Mouse (Mus musculus) midbrain, embryonic 11.5 days (tissue): ENCODE measurements at regions not wholly inside any gene's neighbourhood (a gene's known extent, or its start where the extent isn't known, plus 50 kb on each side); places are given as distances from the start of the nearest gene placed in this dataset.

Experiments
- ATAC-seq: fragments of 200-750 bp; cut with Nextera tagmentation; 2 replicates; pipeline ENCODE4 v1.8.0; 2017; ENCODE audit warnings: moderate TSS enrichment, moderate library complexity; ENCODE audit not compliant: low FRiP score
- DNase-seq: peaks from one replicate; pipeline ENCODE4 v3.0.0; 2015; ENCODE audit warnings: low spot score; ENCODE audit errors: missing footprints
- H3K27ac ChIP-seq: fragments of 300-500 bp; sonication (generic); 2 replicates; pipeline ENCODE4 v1.5.1; 2014; ENCODE audit warnings: low read depth, low read length
- H3K27me3 ChIP-seq: fragments of 300-500 bp; sonication (generic); 2 replicates; pipeline ENCODE4 v1.6.1; 2014; ENCODE audit warnings: mild to moderate bottlenecking, low read length, moderate library complexity, mixed read lengths; ENCODE audit not compliant: control insufficient read depth, insufficient read depth
- H3K36me3 ChIP-seq: fragments of 300-500 bp; sonication (generic); 2 replicates; pipeline ENCODE4 v1.6.1; 2014; ENCODE audit warnings: mild to moderate bottlenecking, low read length, moderate library complexity, mixed read lengths; ENCODE audit not compliant: control insufficient read depth, insufficient read depth
- H3K4me1 ChIP-seq: fragments of 300-500 bp; sonication (generic); 2 replicates; pipeline ENCODE4 v1.6.1; 2014; ENCODE audit warnings: low read length; ENCODE audit not compliant: control insufficient read depth, insufficient read depth
- H3K4me2 ChIP-seq: fragments of 300-500 bp; sonication (generic); 2 replicates; pipeline ENCODE4 v1.6.1; 2014; ENCODE audit warnings: mild to moderate bottlenecking, moderate library complexity
- H3K4me3 ChIP-seq: fragments of 300-500 bp; sonication (generic); 2 replicates; pipeline ENCODE4 v1.5.1; 2014; ENCODE audit warnings: low read depth, low read length
- H3K9ac ChIP-seq: fragments of 300-500 bp; sonication (generic); 2 replicates; pipeline ENCODE4 v1.6.1; 2014; ENCODE audit warnings: low read length
- H3K9me3 ChIP-seq: fragments of 300-500 bp; sonication (generic); 2 replicates; pipeline ENCODE4 v1.6.1; 2016; ENCODE audit warnings: low read length; ENCODE audit not compliant: control insufficient read depth
- WGBS: fragments of 180-500 bp; shearing (Covaris S2); extraction: QIAGEN DNeasy Blood & Tissue Kit; methylation state at CpG from one replicate; pipeline ENCODE4 v1.1.7; 2014; 5-methylcytosine and 5-hydroxymethylcytosine counted together

DNA sequence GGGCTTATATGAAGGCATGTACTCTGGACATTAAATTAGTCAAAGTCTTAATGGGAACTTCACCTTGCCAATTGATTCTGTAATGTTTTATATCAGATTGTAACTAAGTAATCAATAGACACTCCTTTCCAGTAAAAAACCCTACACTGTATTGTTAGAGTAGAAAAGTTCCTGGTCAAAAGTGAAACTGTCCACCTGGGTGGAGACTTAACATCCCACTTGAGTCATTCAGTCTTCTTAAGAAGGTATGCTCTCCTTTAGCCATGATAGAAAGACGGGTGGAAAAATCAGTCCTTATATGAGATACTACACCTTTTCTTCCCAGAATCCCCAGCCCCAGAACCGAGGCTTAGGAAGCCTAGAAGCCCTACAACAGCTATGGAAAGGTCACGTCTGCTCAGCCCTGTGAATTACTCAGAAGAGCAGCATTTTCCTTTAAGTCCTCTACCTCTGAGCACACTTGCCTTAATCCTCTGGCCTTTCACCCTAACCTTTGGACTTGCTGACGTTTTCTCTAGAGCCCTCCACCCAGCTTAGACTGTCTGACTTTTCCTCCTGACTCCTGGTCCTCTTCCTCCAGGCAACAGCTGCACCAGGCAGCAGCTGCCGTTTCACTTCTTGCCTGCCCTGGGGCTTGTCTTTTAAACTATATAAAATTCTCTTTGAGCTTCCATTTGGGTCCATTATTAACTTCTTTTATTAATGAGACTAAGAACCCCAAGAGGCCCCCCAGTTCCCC lies 93.4 kb upstream of the Ankrd50 start:
- Histone ChIP-seq H3K4me3 (no peak overlapping the region), H3K36me3 (no peaks in the 10 kb centered on the region), H3K9me3 (no peaks in the 10 kb centered on the region), H3K4me2 (no peak overlapping the region), H3K27me3 (no peaks in the 10 kb centered on the region), H3K27ac (no peak overlapping the region), H3K9ac (no peak overlapping the region), H3K4me1 (no peaks in the 10 kb centered on the region)
- 0 out of 2 replicates have a peak, but pooled peaks have one; percentile 27 for ATAC-seq
- no peak for DNase-seq
- WGBS: 31% methylated on average over 5 of the region's 5 CpGs

DNA sequence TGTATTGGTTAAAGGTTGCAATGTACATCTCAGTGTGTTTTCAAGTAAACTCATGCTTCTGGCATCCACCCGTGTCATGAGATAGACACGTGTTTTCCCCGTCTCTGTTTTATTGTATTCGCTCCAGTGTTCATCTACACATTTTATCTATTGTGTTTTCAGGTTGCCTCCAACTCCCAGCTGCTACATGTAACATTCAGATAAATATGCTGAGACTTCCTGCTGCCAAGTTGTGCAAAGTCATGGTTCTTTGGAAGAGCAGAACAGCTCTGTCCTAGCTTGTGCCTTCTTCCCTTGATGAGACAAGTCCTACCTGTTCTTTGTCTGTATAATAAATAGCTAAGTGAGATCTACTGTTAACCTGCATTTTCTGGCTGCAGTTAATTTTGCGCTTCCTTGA lies 89.0 kb upstream of the Ankrd50 start:
- DNase-seq (no peak), ATAC-seq (no peak)
- 90% methylated on average over 5 of the region's 5 CpGs for WGBS
- Histone ChIP-seq H3K27me3 (no peaks in the 10 kb centered on the region), H3K9me3 (no peaks in the 10 kb centered on the region), H3K9ac (no peak overlapping the region), H3K36me3 (no peaks in the 10 kb centered on the region), H3K27ac (no peak overlapping the region), H3K4me1 (peaks cover 2% of the 10 kb centered on the region), H3K4me2 (no peak overlapping the region), H3K4me3 (no peak overlapping the region)

DNA sequence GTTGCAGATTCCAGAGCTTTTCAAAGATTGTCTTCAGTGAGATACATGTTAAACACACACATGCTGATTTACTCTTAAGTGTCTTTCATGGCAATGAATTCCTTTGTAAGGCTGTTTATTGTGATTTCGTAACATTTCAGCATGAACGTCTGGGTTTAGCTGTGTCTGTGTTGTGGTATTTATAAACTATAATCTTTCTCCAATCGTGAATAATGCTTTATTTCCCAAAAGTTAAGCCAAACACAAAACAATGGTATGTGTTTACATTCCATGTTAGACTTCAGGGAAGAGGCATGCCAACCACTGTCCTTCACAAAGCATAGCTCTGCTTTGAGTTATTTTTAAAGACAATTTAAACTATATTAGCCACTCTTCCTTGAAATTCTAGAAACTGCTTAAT lies 87.5 kb upstream of the Ankrd50 start:
- Histone ChIP-seq H3K36me3 (no peaks in the 10 kb centered on the region), H3K9ac (no peak overlapping the region), H3K4me3 (no peak overlapping the region), H3K4me1 (peaks cover 9% of the 10 kb centered on the region), H3K27me3 (no peaks in the 10 kb centered on the region), H3K27ac (no peak overlapping the region), H3K4me2 (no peak overlapping the region), H3K9me3 (no peaks in the 10 kb centered on the region)
- WGBS: 77% methylated on average over 3 of the region's 3 CpGs
- no peak for ATAC-seq
- no peak for DNase-seq

DNA sequence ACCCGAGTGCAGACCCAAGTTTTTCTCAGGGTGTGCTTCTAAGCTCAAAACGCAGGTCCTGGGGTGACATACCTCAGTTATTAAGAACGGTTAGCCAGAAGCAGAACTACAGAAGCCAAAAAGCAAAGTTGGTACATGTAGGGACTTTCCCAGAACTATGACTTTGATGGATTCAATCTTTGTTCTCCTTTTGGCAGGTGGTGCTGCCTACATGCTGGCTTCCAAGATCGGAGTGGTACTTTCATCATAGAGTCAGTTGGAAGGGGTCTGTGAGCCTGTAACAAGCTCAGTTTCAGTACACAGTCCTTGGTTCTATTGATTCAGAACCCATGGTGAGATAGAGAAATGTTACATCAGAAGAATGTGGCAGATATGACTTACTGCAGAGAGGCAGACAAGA lies 86.6 kb upstream of the Ankrd50 start:
- Histone ChIP-seq H3K27me3 (no peaks in the 10 kb centered on the region), H3K36me3 (no peaks in the 10 kb centered on the region), H3K9ac (no peak overlapping the region), H3K4me3 (no peak overlapping the region), H3K4me2 (no peak overlapping the region), H3K9me3 (no peaks in the 10 kb centered on the region), H3K4me1 (peaks cover 9% of the 10 kb centered on the region), H3K27ac (no peak overlapping the region)
- WGBS: 84% methylated on average over 4 of the region's 4 CpGs
- DNase-seq (no peak), ATAC-seq (no peak)

DNA sequence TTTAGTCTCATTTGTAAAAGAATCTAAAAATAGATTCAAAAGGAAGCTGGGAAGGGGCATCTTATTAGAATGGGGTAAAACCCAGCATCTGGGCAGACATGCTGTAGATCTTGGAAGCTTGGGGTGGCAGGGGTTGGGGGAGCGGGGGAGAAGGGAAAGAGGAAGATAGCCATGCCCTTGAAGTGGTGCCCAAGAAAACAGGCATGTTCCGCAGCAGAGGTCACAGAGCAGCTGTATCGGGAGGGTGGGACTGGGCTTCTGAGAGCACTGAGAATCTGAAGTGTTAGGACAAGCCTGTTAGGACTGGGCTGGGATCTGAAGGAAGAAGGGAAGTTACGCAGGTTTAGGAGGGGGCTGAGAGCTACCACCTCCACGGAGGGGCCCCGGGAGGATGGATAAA lies 84.4 kb upstream of the Ankrd50 start:
- Histone ChIP-seq H3K36me3 (no peaks in the 10 kb centered on the region), H3K9ac (no peak overlapping the region), H3K9me3 (no peaks in the 10 kb centered on the region), H3K4me2 (no peak overlapping the region), H3K27ac (peak overlapping the region; percentile 69), H3K27me3 (no peaks in the 10 kb centered on the region), H3K4me3 (no peak overlapping the region), H3K4me1 (peaks cover 9% of the 10 kb centered on the region)
- peak; percentile 85 for DNase-seq
- peak; percentile 23; the same call in 1 of the 2 replicates for ATAC-seq
- 62% methylated on average over 6 of the region's 6 CpGs for WGBS

DNA sequence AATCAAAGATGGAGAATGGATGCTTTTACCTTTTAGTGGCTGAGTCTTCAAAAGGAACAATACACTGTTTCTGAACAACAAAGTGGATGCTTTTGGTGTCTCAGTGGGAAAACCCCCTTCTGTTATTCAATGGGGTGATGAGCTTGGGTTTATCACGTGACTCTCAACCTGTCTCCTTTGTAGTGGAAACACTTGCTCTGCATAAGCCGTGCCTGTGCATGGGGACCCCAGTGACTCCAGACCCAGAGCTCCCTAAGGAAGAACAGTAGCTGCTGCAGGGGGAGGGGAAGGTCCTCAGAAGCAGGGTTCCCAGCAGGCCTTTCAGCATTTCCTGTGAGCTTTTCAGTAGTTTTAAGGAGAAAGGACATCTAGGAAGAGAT lies 83.9 kb upstream of the Ankrd50 start:
- H3K4me2 ChIP-seq: no peak overlapping the region
- no peaks in the 10 kb centered on the region for H3K27me3 ChIP-seq
- 9% methylated on average over 2 of the region's 2 CpGs for WGBS
- DNase-seq (peak; percentile 88), ATAC-seq (peak; percentile 88)
- H3K4me3 ChIP-seq: no peak overlapping the region
- no peaks in the 10 kb centered on the region for H3K9me3 ChIP-seq
- peak overlapping the region; percentile 69 for H3K27ac ChIP-seq
- no peaks in the 10 kb centered on the region for H3K36me3 ChIP-seq
- peaks cover 9% of the 10 kb centered on the region for H3K4me1 ChIP-seq
- no peak overlapping the region for H3K9ac ChIP-seq

DNA sequence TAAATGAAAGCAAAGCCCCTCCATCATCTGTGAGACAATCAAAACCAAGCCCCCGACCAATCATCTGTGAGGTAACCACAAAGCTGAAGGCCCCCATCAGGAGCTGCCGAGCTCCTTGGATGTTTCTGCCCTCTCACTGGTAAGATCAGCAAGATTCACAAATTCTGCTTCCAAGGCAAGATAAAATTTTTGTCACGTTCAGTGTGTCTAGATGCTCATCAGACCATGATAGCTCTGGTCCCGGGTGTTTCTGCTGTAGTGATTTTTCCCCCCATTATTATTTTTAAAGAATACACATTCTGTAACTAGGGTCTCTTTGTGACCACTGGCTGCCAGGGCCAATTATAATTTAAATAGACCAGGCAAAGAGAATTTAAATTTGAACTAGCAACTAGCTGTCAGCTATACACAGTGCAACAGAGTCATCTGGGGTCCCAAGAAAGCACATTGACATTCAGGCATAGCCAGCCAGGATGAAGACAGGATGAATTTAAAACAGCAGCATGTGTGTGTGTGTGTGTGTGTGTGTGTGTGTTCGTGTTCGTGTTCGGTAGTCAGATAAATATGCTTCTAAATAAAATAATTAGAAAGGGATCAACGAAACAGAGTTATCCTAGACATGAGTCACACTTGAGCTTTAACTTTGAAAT lies 83.4 kb upstream of the Ankrd50 start:
- peak; percentile 89 for ATAC-seq
- Histone ChIP-seq H3K9me3 (no peaks in the 10 kb centered on the region), H3K4me3 (no peak overlapping the region), H3K9ac (no peak overlapping the region), H3K36me3 (no peaks in the 10 kb centered on the region), H3K4me1 (peaks cover 9% of the 10 kb centered on the region), H3K27ac (peak overlapping the region; percentile 69), H3K4me2 (peak overlapping the region; percentile 4; the same call in 1 of the 2 replicates), H3K27me3 (no peaks in the 10 kb centered on the region)
- 36% methylated on average over 8 of the region's 8 CpGs for WGBS
- DNase-seq: peak; percentile 90

DNA sequence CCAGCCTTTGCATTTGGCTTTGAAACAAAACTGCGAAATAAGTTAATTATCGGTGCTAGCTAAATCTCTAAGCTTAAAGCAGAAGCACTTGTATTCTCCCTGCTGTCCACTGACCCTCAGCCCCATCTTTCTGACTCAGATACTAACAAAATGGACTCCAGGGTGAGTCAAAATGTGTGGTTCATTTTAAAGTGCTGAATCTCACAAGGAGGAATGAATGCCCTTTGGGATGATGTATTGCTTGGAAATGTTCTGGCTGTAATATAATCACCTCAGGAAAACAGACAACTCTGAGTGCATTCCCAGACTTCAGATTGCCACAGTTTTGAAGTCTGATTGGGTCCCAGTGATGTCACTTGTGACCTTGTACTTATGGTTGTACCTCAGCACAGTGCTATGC lies 81.9 kb upstream of the Ankrd50 start:
- Histone ChIP-seq H3K27ac (no peak overlapping the region), H3K4me2 (no peak overlapping the region), H3K36me3 (no peaks in the 10 kb centered on the region), H3K9ac (no peak overlapping the region), H3K4me1 (peaks cover 9% of the 10 kb centered on the region), H3K4me3 (no peak overlapping the region), H3K9me3 (no peaks in the 10 kb centered on the region), H3K27me3 (no peaks in the 10 kb centered on the region)
- 97% methylated on average over 2 of the region's 2 CpGs for WGBS
- DNase-seq (no peak), ATAC-seq (no peak)

DNA sequence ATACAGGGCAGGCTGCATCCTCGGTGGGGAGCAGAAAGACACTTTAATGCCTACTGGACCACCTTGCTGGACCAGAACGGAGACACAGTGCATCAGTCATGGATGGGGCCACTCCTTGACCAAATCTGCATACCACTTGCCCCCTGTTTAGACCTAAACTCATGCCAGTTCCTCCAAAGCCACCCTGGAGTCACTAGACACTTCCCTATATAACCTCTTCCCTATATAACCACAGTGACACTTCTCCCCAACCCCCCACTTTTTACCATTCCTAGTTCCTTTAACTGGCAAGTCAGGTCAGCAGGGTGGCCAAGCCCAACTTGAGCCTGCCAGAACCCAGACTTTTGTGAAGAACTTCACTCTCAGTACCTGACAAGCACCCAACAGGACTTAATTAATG lies 80.2 kb upstream of the Ankrd50 start:
- peaks cover 9% of the 10 kb centered on the region for H3K4me1 ChIP-seq
- H3K4me2 ChIP-seq: no peak overlapping the region
- 32% methylated on average over 2 of the region's 2 CpGs for WGBS
- DNase-seq (no peak), ATAC-seq (no peak)
- no peaks in the 10 kb centered on the region for H3K9me3 ChIP-seq
- no peaks in the 10 kb centered on the region for H3K27me3 ChIP-seq
- no peak overlapping the region for H3K27ac ChIP-seq
- H3K9ac ChIP-seq: no peak overlapping the region
- no peaks in the 10 kb centered on the region for H3K36me3 ChIP-seq
- H3K4me3 ChIP-seq: no peak overlapping the region
